ENCODE assay signal across 14 mouse cellular contexts in genomic region chr3:41604629-41605321, GRCm38 (mm10). TPM values are rescaled to one million over a fixed set of nuclear protein-coding genes. Genes with fewer than 3 reads are reported as not detected.
DNase-seq lines count a peak whose midpoint lies in the region; ATAC-seq lines count a peak whose summit lies in the region.
"Had no signal": no experiment of that assay in that cellular context is flagged by ENCODE, and none has a peak within 500 bp of the region (broad histone marks: within the 10 kb centered on the region; RNA-seq: fewer than 3 reads in every experiment).

No protein-coding gene starts in this region.

- H3K4me2 ChIP-seq in limb, embryonic 11.5 days (ENCODE audit: low read depth, severe bottlenecking) = no peak overlapping the region
- H3K4me2 ChIP-seq: liver, embryonic 13.5 days; stomach, embryonic 15.5 days had no signal

- no peak overlapping the region for H3K4me3 ChIP-seq in heart, embryonic 10.5 days
- no peak overlapping the region for H3K4me3 ChIP-seq in limb, embryonic 11.5 days (ENCODE audit: low read depth, low read length)
- H3K4me3 ChIP-seq: liver, embryonic 13.5 days; stomach, embryonic 15.5 days had no signal

- H3K27ac ChIP-seq in heart, embryonic 10.5 days = no peak overlapping the region
- H3K27ac ChIP-seq in limb, embryonic 11.5 days (replicated peaks; ENCODE audit: low read depth, low read length) = no peak overlapping the region
- H3K27ac ChIP-seq: liver, embryonic 13.5 days; stomach, embryonic 15.5 days had no signal

- no peak overlapping the region for H3K9ac ChIP-seq in limb, embryonic 11.5 days (ENCODE audit: low read length)
- H3K9ac ChIP-seq: liver, embryonic 13.5 days; stomach, embryonic 15.5 days had no signal

- peaks cover 33% of the 10 kb centered on the region for H3K4me1 ChIP-seq in heart, embryonic 10.5 days
- no peaks in the 10 kb centered on the region for H3K4me1 ChIP-seq in limb, embryonic 11.5 days (ENCODE audit: control insufficient read depth, insufficient read depth, low read length)
- H3K4me1 ChIP-seq: liver, embryonic 13.5 days; stomach, embryonic 15.5 days had no signal

- no peaks in the 10 kb centered on the region for H3K27me3 ChIP-seq in heart, embryonic 10.5 days (ENCODE audit: insufficient read depth, poor library complexity, severe bottlenecking)
- no peaks in the 10 kb centered on the region for H3K27me3 ChIP-seq in limb, embryonic 11.5 days (ENCODE audit: control insufficient read depth, insufficient read depth, low read length)
- H3K27me3 ChIP-seq: CH12.LX; liver, embryonic 13.5 days; stomach, embryonic 15.5 days had no signal

- peaks cover 36% of the 10 kb centered on the region for H3K36me3 ChIP-seq in heart, embryonic 10.5 days
- peaks cover 2% of the 10 kb centered on the region; the same call in 1 of the 2 replicates for H3K36me3 ChIP-seq in limb, embryonic 11.5 days (ENCODE audit: control insufficient read depth, insufficient read depth, low read length)

- DNase-seq in heart, embryonic 10.5 days (ENCODE audit: low spot score) = peak; percentile 54
- DNase-seq in heart, adult 9 months (ENCODE audit: low spot score in 2 of 2) = no peak
- peak; percentile 17 for DNase-seq in limb, embryonic 11.5 days (ENCODE audit: low spot score)
- DNase-seq in thymus, postnatal 10 days (ENCODE audit: low spot score in 2 of 2) = peak; percentile 66 to 67
- no peak for DNase-seq in cerebellum, adult 11-12 months
- no peak for DNase-seq in embryo, embryonic 10 days (ENCODE audit: low spot score)
- DNase-seq in cerebellum, adult 9-11 months = no peak
- DNase-seq: adrenal gland, adult 8-10 months; kidney, postnatal 4 days; liver, embryonic 13.5 days; right cerebral cortex, postnatal 4 days had no signal

- 89% methylated on average over 12 of the region's 12 CpGs for WGBS in heart, embryonic 10.5 days
- WGBS in limb, embryonic 11.5 days = 93% methylated on average over 12 of the region's 12 CpGs

- no peaks in the 10 kb centered on the region for H3K9me3 ChIP-seq in heart, embryonic 10.5 days
- no peaks in the 10 kb centered on the region for H3K9me3 ChIP-seq in limb, embryonic 11.5 days (ENCODE audit: control insufficient read depth, low read length)
- H3K9me3 ChIP-seq: liver, embryonic 13.5 days; stomach, embryonic 15.5 days had no signal

- ATAC-seq in CD4-positive, CD25-positive, alpha-beta regulatory T cell, adult 4 months = peak; percentile 65
- ATAC-seq in limb, embryonic 11.5 days (ENCODE audit: insufficient number of reproducible peaks, low FRiP score, low TSS enrichment, low read depth) = no peak

RNA-seq across cellular contexts. Expression of gene Jade1, which starts 49.2 kb away (rescaled TPM):
- 13.1 and 17.8 TPM in 2 replicates for polyA plus RNA-seq in heart, embryonic 10.5 days (2016; fragmentation: Nextera tagmentation; extraction: Ambion mirVana)
- 10 to 100 TPM in 1 of 2 experiments, 1 to 10 TPM in 1; 9.9 to 10.1 TPM for polyA plus RNA-seq in CD4-positive, CD25-positive, alpha-beta regulatory T cell, adult 4 months (2017; shearing (Covaris generic))
- 13.7 and 13.8 TPM in 2 replicates for polyA plus RNA-seq in limb, embryonic 11.5 days (2014; fragmentation: Nextera tagmentation; extraction: Ambion mirVana)

Comparison
In these comparisons a context has a peak if more than half of its experiments do, and no peak if none do; other contexts are left out.
1. DNase-seq: peak in heart, embryonic 10.5 days (single experiment), limb, embryonic 11.5 days (single experiment) and thymus, postnatal 10 days (2 of 2); none in heart, adult 9 months (0 of 2), cerebellum, adult 11-12 months (single experiment), embryo, embryonic 10 days (single experiment) and cerebellum, adult 9-11 months (single experiment).